Mouse (Mus musculus): ENCODE data around the gene Wdr18.

Gene Wdr18

DNA sequence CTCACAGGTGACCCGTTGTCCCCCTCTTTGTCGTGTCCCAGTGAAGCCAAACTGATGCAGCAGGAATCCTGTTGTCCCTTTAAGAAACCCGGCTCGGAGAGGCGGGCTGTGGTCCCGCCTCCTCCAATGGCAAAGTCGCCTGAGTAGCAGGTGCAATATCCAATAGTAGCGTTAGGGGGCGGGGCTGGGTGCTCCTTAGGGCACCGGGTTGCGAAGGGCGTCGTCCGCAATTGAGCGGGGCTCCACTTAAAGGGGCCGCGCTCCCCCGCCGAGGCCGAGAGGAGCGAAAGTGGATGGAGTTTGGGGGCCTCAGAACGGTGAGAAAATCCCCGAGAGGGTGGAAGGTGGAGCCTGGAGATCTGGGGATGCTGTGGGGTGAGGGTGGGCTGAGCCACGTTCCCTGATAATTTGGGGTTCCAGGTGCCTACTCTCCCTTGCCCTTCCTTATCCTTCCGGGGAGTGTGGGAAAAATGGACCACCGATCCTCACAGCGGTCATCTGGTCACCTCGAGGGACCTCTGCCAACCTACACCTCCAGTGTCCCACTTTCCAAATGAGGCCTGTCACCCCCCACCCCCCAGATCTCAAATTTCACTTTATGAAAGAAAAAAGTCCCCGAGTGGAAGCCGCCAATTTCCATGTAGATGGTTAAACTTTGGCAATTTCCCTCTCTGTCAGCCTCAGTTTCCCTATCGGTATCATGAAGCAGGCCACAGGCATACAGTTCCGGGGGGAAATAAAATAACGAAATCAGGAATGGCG is 36.5 kb downstream of the Wdr18 start, which contains the start of gene Abca7:
Gene Abca7 (plus strand): TSS at position 223 of the 762 bp plus-strand sequence.
- peak; percentile 94 to 95 for DNase-seq (ENCODE audit: low spot score in 2 of 2)

DNA sequence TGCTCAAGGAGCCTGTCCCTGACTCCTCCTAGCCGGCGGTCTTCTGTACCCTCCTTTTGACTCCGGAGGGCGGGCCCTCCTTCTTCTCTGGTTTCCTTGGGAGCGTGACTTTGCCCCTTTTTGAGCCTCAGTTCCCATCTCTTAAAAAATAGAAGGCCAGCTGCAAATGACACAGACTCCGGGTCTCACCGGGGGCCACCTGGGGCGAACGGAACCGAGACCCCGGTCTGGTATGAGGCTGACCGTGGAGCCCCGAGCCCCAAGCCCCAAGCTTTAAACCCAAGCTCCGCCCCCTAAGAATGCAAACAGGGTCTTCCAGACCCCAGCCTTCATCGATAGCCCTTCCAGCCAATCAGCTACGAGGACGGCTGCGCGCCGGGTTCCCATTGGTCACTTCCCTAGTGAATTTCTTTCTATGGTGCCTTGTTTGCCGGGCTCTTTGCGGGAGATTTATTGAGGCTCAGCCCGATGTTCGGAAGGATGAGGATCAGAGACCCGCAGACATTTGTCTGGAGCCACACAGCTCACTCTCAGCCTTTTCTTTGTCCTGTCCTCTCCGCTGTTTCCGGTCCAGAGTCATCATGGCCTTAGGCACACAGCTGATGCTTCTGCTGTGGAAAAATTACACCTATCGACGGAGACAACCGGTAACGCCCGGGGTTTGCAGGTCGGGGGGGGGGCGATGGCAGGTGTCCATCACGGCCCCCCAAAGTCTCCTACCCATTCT is 37.2 kb downstream of the Wdr18 start:
- DNase-seq (ENCODE audit: low spot score in 2 of 2) = peak; percentile 73 to 76

DNA sequence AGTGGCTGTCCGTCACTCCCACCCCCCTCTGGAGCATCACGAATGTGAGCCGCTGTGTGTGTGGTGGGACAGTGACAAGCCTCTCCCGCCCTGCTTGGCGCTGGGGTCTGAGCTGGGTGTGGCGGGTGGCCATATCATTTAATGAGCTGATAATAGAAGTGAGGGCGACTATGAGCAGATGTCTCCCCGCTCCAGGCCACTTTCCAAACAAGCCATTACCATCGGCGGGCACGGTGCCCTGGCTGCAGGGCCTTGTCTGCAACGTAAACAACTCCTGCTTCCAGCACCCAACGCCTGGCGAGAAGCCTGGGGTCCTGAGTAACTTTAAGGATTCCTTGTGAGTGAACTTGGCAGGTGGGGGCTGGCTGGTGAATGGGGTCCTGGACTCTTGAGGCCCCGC is 37.9 kb downstream of the Wdr18 start:
- no peak for DNase-seq (ENCODE audit: low spot score in 2 of 2)

DNA sequence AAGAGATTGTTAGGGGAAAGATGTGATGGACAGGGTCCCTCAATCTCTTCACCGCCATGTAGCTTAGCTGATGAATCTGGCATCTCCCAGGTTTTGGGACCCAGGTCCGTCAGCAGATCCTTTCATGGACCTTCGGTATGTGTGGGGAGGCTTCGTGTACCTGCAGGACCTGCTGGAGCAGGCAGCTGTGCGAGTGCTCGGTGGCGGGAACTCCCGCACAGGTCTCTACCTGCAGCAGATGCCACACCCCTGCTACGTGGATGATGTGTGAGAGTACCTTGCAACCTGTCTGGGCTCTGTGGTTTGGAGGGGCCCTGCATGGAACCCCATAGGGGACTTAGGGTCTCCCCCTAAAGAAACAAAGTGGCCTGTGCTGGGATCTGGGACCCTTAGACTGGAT is 42.0 kb downstream of the Wdr18 start:
- DNase-seq (ENCODE audit: low spot score in 2 of 2) = no peak

DNA sequence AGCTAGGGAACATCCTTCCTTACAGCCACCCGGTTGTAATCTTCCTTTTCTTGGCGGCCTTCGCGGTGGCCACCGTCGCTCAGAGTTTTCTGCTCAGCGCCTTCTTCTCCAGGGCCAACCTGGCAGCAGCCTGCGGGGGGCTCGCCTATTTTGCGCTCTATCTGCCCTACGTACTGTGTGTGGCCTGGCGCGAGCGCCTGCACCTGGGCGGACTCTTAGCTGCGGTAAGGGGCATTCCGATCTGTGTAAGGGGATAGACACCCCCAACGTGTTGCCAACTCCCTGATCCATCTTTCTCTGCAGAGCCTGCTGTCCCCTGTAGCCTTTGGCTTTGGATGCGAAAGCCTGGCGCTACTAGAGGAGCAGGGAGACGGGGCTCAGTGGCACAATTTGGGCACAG is 42.9 kb downstream of the Wdr18 start:
- no peak for DNase-seq (ENCODE audit: low spot score in 2 of 2)

DNA sequence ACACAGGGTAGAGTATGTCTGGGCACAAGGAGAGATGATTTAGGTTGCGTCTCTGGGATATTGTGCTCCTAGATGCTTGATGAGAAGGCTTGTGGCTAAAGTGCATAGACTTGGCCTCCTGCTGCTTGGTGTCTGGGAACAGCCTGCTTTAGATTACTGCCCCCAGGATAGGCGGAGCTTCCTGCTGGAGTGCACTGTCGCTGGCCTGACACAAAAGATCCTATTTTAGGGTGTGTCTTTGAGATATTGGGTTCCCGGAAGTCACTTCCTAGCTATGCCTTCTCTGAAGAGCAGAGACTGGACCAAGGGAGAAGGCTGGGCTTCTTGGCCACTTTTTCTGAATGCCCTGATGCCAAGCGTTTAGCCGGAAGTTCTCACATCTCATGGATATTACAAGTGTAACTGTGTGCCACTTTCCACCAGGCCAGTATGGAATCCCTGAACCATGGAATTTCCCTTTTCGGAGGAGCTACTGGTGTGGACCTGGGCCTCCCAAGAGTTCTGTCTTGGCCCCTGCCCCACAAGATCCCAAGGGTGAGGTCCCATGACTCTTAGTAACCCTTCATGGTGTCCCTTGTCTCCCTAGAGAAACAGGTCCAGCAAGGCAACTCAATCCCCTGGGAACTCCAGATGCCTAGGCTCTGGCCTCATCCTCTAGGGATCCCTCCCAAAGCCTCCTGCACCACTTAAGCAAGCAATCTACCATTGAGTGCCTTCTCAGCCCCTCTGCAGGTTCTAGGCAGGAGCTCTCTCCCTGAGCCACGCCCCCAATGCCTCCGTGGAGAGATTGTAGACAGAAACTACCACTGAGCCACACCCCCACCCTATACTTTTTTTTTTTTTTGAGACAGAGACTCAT is 43.7 kb downstream of the Wdr18 start:
- no peak for DNase-seq (ENCODE audit: low spot score in 2 of 2)

DNA sequence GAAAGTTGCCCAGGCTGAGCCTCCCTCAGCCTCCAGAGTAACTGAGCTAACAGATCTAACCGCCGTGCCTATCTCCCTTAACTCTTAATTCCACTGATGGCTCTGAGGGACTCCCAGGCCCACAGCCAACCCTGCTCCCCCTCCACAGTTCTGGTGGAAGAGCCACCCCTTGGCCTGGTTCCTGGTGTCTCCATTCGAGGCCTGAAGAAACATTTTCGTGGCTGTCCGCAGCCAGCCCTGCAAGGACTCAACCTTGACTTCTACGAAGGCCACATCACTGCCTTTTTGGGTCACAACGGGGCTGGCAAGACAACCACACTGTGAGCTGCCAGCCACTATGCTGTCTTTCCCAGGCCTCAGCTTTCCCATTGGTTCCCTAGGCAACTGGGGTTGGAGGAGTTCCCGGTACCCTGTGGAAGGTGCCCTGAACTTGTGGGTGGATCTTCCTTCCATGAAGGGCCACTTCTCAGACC is 44.3 kb downstream of the Wdr18 start:
- no peak for DNase-seq (ENCODE audit: low spot score in 2 of 2)

DNA sequence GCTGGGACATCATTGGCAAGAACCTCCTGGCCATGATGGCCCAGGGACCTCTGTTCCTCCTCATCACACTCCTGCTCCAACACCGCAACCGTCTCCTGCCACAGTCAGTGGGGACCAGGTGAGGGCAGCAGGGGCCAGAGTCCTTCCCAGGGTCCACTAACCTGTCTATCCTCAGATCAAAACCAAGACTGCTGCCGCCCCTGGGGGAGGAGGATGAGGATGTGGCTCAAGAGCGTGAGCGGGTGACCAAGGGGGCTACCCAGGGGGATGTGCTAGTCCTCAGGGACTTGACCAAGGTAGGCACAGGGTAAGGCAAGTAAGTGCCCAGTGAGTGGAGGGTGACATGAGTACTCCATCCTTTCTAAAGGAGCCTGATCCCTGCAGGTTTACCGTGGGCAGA is 51.8 kb downstream of the Wdr18 start:
- no peak for DNase-seq (ENCODE audit: low spot score in 2 of 2)

DNA sequence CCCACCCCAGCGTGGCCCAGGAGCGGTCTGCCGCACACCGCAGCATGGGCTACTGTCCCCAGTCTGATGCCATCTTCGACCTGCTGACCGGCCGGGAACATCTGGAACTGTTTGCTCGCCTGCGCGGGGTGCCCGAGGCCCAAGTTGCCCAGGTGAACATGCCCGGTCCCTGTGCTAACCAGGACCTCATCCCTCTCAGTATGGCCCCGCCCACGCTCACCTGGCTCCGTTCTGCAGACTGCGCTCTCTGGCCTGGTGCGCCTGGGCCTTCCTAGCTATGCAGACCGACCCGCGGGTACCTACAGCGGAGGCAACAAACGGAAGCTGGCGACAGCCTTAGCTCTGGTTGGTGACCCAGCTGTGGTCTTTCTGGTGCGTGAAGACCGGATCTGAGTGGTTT is 53.7 kb downstream of the Wdr18 start:
- no peak for DNase-seq (ENCODE audit: low spot score in 2 of 2)

DNA sequence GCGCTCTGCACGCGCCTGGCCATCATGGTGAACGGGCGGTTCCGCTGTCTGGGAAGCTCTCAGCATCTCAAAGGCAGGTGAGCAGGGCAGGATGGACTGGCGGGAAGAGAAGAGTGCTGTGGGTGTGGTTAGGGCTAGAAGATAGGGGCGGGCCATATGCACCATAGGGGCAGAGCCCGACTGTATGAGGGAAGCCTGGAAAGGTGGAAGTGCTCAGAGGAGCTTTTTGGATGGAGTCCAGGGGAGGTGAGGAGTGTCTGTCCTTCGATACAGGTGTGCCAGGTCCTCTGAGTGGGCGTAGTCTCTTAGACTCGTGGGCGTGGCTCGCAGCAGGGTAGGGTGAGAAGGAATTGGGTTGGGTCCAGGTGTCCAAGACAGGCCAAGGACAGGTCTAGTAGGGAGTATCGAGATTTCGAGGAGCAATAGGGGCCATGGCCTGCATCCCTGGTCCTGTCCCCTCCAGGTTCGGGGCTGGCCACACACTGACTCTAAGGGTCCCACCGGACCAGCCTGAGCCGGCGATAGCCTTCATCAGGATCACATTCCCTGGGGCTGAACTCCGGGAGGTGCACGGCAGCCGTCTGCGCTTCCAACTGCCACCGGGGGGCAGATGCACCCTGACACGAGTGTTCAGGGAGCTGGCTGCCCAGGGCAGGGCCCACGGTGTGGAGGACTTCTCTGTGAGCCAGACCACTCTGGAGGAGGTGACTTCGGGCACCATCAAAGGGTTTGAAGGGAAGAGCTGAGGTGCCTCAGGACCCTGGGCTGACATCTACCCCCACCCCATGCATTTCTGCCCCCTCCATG is 54.7 kb downstream of the Wdr18 start:
- no peak for DNase-seq (ENCODE audit: low spot score in 2 of 2)

DNA sequence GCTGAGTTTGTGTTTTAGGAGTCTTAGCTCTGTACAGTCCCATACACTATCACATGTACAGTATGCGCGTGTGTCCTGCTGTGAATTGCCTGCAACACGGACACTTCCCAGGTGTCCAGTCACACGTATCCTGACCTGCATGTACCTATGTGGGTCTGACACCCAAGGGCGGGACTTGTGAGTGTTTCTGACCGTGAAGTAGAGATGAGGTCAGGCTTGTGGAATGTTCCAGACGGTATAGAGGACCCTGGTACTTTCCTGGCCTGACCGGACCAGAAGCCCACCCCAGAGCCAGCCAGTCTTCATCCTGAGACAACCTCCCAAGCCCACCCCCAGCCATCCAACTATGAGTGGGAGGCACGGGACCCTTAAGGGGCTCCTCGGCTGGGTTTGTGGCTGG is 55.6 kb downstream of the Wdr18 start:
- no peak for DNase-seq (ENCODE audit: low spot score in 2 of 2)

DNA sequence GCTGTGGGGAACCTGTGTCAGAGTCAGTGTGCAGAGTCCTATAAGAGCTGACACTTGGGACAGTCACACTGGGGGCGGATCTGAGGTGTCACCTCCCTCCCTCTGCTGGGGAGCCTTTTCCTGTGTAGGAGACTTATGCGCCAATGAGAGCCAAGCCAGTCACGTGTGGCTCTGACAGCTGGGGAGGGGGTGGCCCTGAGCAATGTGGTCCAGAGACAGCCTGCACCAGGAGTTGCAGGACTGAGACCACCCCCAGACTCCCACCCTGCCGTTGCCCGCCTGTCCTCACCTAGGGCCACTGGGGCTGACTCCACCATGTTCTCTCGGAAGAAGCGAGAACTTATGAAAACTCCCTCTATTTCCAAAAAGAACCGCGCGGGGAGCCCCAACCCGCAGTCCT is 56.6 kb downstream of the Wdr18 start, which contains the start of gene Arhgap45:
Gene Arhgap45 (plus strand): TSS at position 143 of the 400 bp plus-strand sequence.
- no peak for DNase-seq (ENCODE audit: low spot score in 2 of 2)

DNA sequence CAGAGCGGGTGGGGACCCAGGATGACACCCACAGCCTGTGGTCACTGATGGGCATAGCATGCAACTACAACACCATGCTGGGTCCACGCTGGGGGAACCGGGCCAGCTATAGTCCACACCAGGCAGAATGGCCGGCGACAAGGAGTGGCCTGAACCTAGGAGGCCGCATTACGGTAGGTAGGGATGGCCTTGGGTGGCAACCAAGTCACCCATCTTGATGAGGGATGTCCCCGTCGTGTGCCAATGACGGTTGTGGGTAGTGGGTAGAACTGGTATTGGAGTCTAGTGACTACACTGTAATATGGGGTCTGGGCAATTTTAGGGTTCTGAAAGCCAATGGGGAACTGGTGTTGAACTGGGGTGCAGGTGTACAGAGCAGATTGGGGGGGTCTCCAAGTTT is 57.0 kb downstream of the Wdr18 start:
- DNase-seq (ENCODE audit: low spot score in 2 of 2) = no peak

DNA sequence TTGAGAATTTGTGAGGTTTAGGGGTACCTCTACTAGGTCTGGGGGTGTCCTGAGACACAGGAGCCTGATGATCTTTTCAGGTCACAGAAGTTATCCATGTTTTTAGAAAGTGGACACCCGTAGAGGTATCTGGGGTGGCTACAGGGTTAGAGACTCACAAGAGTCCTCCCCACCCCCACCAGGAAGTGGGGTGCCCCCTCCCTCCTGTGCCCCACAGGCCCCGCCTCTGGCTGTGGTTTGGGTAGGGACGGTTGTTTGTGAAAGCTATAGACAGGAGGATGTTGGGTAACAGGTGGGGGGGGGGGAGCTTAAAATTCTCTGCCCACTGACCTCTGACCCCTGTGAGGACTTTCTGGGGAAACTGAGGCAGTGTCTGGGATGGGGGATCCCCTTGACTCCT is 57.4 kb downstream of the Wdr18 start:
- DNase-seq (ENCODE audit: low spot score in 2 of 2) = no peak

DNA sequence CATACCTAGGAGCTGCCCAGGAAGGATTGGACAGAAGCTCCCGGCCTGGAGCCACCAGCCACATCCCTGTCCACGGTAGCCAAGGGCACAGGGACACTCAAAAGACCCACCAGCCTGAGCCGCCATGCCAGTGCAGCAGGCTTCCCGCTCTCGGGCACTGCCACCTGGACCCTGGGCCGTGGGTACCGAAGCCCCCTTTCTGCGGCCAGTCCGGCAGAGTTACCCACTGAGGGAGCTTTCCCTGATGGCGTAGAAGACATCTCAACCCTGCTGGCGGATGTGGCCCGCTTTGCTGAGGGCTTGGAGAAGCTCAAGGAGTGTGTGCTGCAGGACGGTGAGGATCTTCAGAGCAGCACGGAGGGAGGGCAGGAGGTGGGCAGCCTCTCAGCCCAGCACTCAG is 57.8 kb downstream of the Wdr18 start:
- DNase-seq (ENCODE audit: low spot score in 2 of 2) = no peak

DNA sequence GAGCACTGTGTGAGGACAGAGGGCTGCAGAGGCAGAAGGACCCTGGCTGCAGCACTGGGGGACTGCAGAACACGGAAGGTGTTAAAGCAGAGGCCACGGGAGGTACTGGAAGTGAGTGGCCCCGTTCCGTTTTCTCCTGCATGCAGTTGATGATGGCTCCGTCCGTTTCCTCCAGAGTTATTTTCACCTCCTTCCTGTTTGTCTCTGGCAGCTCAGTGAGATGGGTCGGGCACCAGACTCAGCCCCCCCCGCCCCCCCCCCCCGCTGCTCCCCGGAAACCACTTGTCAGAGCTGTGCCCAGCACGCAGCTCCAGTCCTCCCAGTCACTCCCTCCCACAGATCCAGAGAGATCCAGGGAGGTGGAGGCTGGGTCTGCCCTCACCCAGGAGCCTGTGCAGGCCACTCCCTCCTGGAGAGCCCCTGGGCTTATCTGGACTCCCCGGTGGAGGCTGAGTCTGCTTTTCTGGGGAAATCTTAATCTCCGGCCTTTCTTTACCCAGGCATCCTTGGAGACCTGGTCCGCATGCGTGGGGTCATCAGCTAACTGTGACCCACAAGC is 58.9 kb downstream of the Wdr18 start:
- no peak for DNase-seq (ENCODE audit: low spot score in 2 of 2)

DNA sequence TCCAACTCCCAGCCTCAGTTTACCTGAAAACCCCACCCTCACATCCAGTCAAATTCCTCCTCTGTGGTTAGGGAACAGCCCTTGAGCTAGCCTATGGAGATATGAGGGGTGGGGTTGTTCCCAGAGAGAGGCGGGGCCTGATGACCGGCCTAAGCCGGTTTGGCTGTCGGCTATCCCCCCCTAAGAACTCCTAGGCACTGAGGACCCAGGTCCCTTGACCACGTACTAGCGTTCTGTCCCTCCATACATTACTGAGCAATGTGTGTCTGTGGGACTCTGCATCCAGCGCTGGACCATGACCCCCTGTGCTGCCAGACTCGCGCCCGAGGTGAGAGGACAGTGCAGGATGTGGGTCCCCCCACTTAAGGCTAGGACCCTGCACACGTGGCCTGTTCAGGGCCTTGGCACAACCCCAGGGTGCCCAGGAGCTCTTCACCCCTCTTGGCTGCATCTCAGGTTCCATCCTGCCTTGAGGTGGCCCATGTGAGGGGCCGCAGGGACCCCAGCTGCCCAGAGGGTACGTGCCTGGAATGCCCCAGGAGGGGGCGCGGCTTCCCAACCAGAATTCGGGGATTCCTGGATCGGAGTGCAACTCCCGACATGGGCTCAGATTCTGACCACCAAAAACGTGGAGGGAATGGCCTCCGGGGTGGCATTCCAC is 59.6 kb downstream of the Wdr18 start:
- no peak for DNase-seq (ENCODE audit: low spot score in 2 of 2)
